9 mouse cellular contexts compared by ENCODE assay signal in genomic region chr13:112415896-112416295, GRCm38 (mm10). TPM values are rescaled to one million over a fixed set of nuclear protein-coding genes. Genes with fewer than 3 reads are reported as not detected.
DNase-seq lines count a peak whose midpoint lies in the region; ATAC-seq and TF ChIP-seq lines count a peak whose summit lies in the region.
"Had no signal": no experiment of that assay in that cellular context is flagged by ENCODE, and none has a peak within 500 bp of the region (broad histone marks: within the 10 kb centered on the region; RNA-seq: fewer than 3 reads in every experiment).

No protein-coding gene starts in this region.

- no peak overlapping the region for H3K4me3 ChIP-seq in liver, adult 2 months (ENCODE audit: insufficient read depth, low read depth, low read length)
- no peak overlapping the region for H3K4me3 ChIP-seq in liver, embryonic 11.5 days (ENCODE audit: low read depth, low read length)
- no peak overlapping the region for H3K4me3 ChIP-seq in embryonic facial prominence, embryonic 11.5 days (ENCODE audit: low read depth, low read length)
- H3K4me3 ChIP-seq in macrophage (ENCODE audit: inconsistent target): no peak overlapping the region
- no peak overlapping the region for H3K4me3 ChIP-seq in cerebellum, adult 2 months (replicated peaks; ENCODE audit: insufficient read depth, low read depth, low read length)
- H3K4me3 ChIP-seq: hindbrain, embryonic 15.5 days had no signal

- intact Hi-C loops in heart, postnatal 36 days (cut with DNase I): loop anchor here (2.0 kb wide), 1 partner anchor 47 kb away; no protein-coding TSS in a partner anchor

- H3K79me2 ChIP-seq in liver, adult 2 months (ENCODE audit: control insufficient read depth, insufficient read depth, low read length): no peaks in the 10 kb centered on the region
- no peaks in the 10 kb centered on the region for H3K79me2 ChIP-seq in macrophage (ENCODE audit: inconsistent target)

- no peaks in the 10 kb centered on the region for H3K36me3 ChIP-seq in liver, adult 2 months (ENCODE audit: control insufficient read depth, insufficient read depth, low read length)
- H3K36me3 ChIP-seq in liver, embryonic 11.5 days (ENCODE audit: control insufficient read depth, insufficient read depth, low read length): no peaks in the 10 kb centered on the region
- no peaks in the 10 kb centered on the region for H3K36me3 ChIP-seq in embryonic facial prominence, embryonic 11.5 days (replicated peaks; ENCODE audit: control insufficient read depth, insufficient read depth, low read depth, low read length)
- no peaks in the 10 kb centered on the region for H3K36me3 ChIP-seq in macrophage (ENCODE audit: inconsistent target)
- H3K36me3 ChIP-seq: hindbrain, embryonic 15.5 days had no signal

- H3K9ac ChIP-seq in liver, adult 2 months (ENCODE audit: low read depth, low read length): 0 out of 2 replicates have a peak overlapping the region, but pooled peaks have one; percentile 16
- no peak overlapping the region for H3K9ac ChIP-seq in liver, embryonic 11.5 days (ENCODE audit: low read depth, low read length)
- no peak overlapping the region for H3K9ac ChIP-seq in embryonic facial prominence, embryonic 11.5 days (replicated peaks; ENCODE audit: low read length)
- H3K9ac ChIP-seq: hindbrain, embryonic 15.5 days had no signal

- H3K4me1 ChIP-seq in liver, adult 2 months (ENCODE audit: control insufficient read depth, insufficient read depth, low read length): peaks cover 6% of the 10 kb centered on the region; the same call in 1 of the 2 replicates
- peaks cover 13% of the 10 kb centered on the region for H3K4me1 ChIP-seq in liver, embryonic 11.5 days (replicated peaks; ENCODE audit: control insufficient read depth, insufficient read depth, low read length)
- H3K4me1 ChIP-seq in embryonic facial prominence, embryonic 11.5 days (ENCODE audit: control insufficient read depth, insufficient read depth, low read length): no peaks in the 10 kb centered on the region
- H3K4me1 ChIP-seq in cerebellum, adult 2 months (ENCODE audit: control insufficient read depth, insufficient read depth, low read length): no peaks in the 10 kb centered on the region
- H3K4me1 ChIP-seq: hindbrain, embryonic 15.5 days had no signal

- TF ChIP-seq CTCF in liver, adult 2 months (IDR thresholded peaks at IDR 0.05; ENCODE audit: low read depth, low read length): no peak
- TF ChIP-seq CTCF in cerebellum, adult 2 months (IDR thresholded peaks at IDR 0.05; ENCODE audit: borderline replicate concordance, insufficient read depth, low read depth, low read length): no peak

- DNase-seq in heart, adult 11 months: peak; percentile 86
- no peak for DNase-seq in heart, postnatal 36 days
- no peak for DNase-seq in liver, adult 2 months (ENCODE audit: extremely low read depth, low read depth, low spot score)
- no peak for DNase-seq in liver, embryonic 11.5 days (ENCODE audit: low spot score)
- no peak for DNase-seq in embryonic facial prominence, embryonic 11.5 days (ENCODE audit: low spot score)
- no peak for DNase-seq in cerebellum, adult 2 months

- H3K27ac ChIP-seq in liver, adult 2 months (replicated peaks; ENCODE audit: insufficient read depth, low read depth, low read length): peak overlapping the region; percentile 81
- H3K27ac ChIP-seq in liver, embryonic 11.5 days (ENCODE audit: low read depth, low read length): no peak overlapping the region
- H3K27ac ChIP-seq in embryonic facial prominence, embryonic 11.5 days (replicated peaks; ENCODE audit: low read depth, low read length): peak overlapping the region; percentile 57
- peak overlapping the region; percentile 51 for H3K27ac ChIP-seq in macrophage
- H3K27ac ChIP-seq in cerebellum, adult 2 months (ENCODE audit: insufficient read depth, low read length): no peak overlapping the region
- H3K27ac ChIP-seq: hindbrain, embryonic 15.5 days had no signal

- no peak for TF ChIP-seq POLR2A in liver, adult 2 months (IDR thresholded peaks at IDR 0.05; ENCODE audit: extremely low read depth, insufficient read depth, low read length)
- TF ChIP-seq POLR2A in cerebellum, adult 2 months (IDR thresholded peaks at IDR 0.05; ENCODE audit: borderline replicate concordance, insufficient read depth, low read length): no peak

- H3K4me2 ChIP-seq in liver, embryonic 11.5 days: no peak overlapping the region
- no peak overlapping the region for H3K4me2 ChIP-seq in embryonic facial prominence, embryonic 11.5 days (ENCODE audit: low read depth, low read length)
- H3K4me2 ChIP-seq: hindbrain, embryonic 15.5 days had no signal

- 74% methylated on average over 6 of the region's 6 CpGs for WGBS in liver, adult 2 months
- 74% methylated on average over 6 of the region's 6 CpGs for WGBS in liver, embryonic 11.5 days
- 75% methylated on average over 6 of the region's 6 CpGs for WGBS in embryonic facial prominence, embryonic 11.5 days
- WGBS in macrophage (ENCODE audit: missing documents): 87% methylated on average over 5 of the region's 6 CpGs
- 65% methylated on average over 6 of the region's 6 CpGs for WGBS in cerebellum, adult 2 months

- no peaks in the 10 kb centered on the region for H3K27me3 ChIP-seq in liver, adult 2 months (ENCODE audit: control insufficient read depth, insufficient read depth, low read length)
- H3K27me3 ChIP-seq in liver, embryonic 11.5 days (replicated peaks; ENCODE audit: control insufficient read depth, insufficient read depth, low read length): no peaks in the 10 kb centered on the region
- H3K27me3 ChIP-seq in embryonic facial prominence, embryonic 11.5 days (ENCODE audit: control insufficient read depth, insufficient read depth, low read length): no peaks in the 10 kb centered on the region
- no peaks in the 10 kb centered on the region for H3K27me3 ChIP-seq in cerebellum, adult 2 months (ENCODE audit: control insufficient read depth, insufficient read depth, low read length)
- H3K27me3 ChIP-seq: hindbrain, embryonic 15.5 days had no signal

- no peaks in the 10 kb centered on the region for H3K9me3 ChIP-seq in liver, embryonic 11.5 days (ENCODE audit: control insufficient read depth, low read length)
- H3K9me3 ChIP-seq in embryonic facial prominence, embryonic 11.5 days (replicated peaks; ENCODE audit: control insufficient read depth, low read length): no peaks in the 10 kb centered on the region
- H3K9me3 ChIP-seq: hindbrain, embryonic 15.5 days had no signal

- no peak for ATAC-seq in liver, embryonic 11.5 days (replicated peaks; ENCODE audit: low FRiP score)
- no peak; the same call in 1 of the 2 replicates for ATAC-seq in embryonic facial prominence, embryonic 11.5 days (replicated peaks; ENCODE audit: insufficient number of reproducible peaks, low FRiP score, low TSS enrichment, low read depth)
- no peak for ATAC-seq in monocyte, adult 5-6 weeks (replicated peaks; ENCODE audit: insufficient number of reproducible peaks, low FRiP score, low TSS enrichment, poor library complexity, severe bottlenecking)

RNA-seq across cellular contexts. Expression of gene Il6st, which starts 48.0 kb away (rescaled TPM):
- 100 to 1,000 TPM; 203 to 252 TPM for total RNA-seq in heart, postnatal 36 days (2021)
- total RNA-seq in liver, adult 2 months (2014; rRNA removed): 70.2 and 82.8 TPM in 2 replicates
- 16.0 and 18.9 TPM in 2 replicates for polyA plus RNA-seq in liver, adult 2 months (2012; rRNA removed)
- 12.4 and 14.0 TPM in 2 replicates for polyA plus RNA-seq in liver, embryonic 11.5 days (2014; fragmentation: Nextera tagmentation; extraction: Ambion mirVana)
- 25.8 and 33.0 TPM in 2 replicates for polyA plus RNA-seq in embryonic facial prominence, embryonic 11.5 days (2014; fragmentation: Nextera tagmentation; extraction: Ambion mirVana)
- 100 to 1,000 TPM in 14 of 26 experiments, 10 to 100 TPM in 12; 29.1 to 243 (median 108) TPM for total RNA-seq in macrophage (2018; cell fraction: chromatin; rRNA removed)
- total RNA-seq in macrophage (2018; cell fraction: cytosol; rRNA removed): 100 to 1,000 TPM in 6 of 26 experiments, 10 to 100 TPM in 20; 31.2 to 143 (median 63.6) TPM
- 100 to 1,000 TPM in 17 of 26 experiments, 10 to 100 TPM in 9; 64.8 to 221 (median 131) TPM for total RNA-seq in macrophage (2018; cell fraction: nucleus; rRNA removed)
- 46.9 to 79.6 TPM (median 56.2 TPM) in 3 replicates for polyA plus RNA-seq in macrophage (2018)
- total RNA-seq in monocyte, adult 5-6 weeks (2017): 23.5 to 26.3 TPM (median 23.8 TPM) in 3 replicates
- polyA plus RNA-seq in cerebellum, adult 2 months (2012; rRNA removed): 32.4 and 32.8 TPM in 2 replicates

Comparison
In these comparisons a context has a peak if more than half of its experiments do, and no peak if none do; other contexts are left out.
1. H3K27ac ChIP-seq: peak in liver, adult 2 months (single experiment), embryonic facial prominence, embryonic 11.5 days (single experiment) and macrophage (single experiment); none in liver, embryonic 11.5 days (single experiment) and cerebellum, adult 2 months (single experiment).